Mouse (Mus musculus): ENCODE results near the gene Zdhhc13. TPM values are rescaled to one million over a fixed set of nuclear protein-coding genes. Genes with fewer than 3 reads are reported as not detected.

Gene Zdhhc13
- total RNA-seq, 2 experiments from 2014 or later = 13.9 to 16.5 TPM

- DNase-seq = no peak
- intact Hi-C loops (cut with DNase I) = no loop called here
Observed at GRCm38 (mm10) chr7:48871292-48871691, 82.5 kb downstream of the Zdhhc13 start.

- no peak for DNase-seq
Observed at GRCm38 (mm10) chr7:48875096-48875495, 86.3 kb downstream of the Zdhhc13 start.

GRCm38 (mm10) chr7:48876526-48876925, 87.7 kb downstream of the Zdhhc13 start:
- peak; percentile 69 to 80 for DNase-seq
- intact Hi-C loops (cut with DNase I) = loop anchor here (2.0 to 5.0 kb wide), 3 partner anchors 34 to 126 kb away; no protein-coding TSS in a partner anchor

More at GRCm38 (mm10) chr7:48875096-48875495, 86.3 kb downstream of the Zdhhc13 start:
- intact Hi-C loops (cut with DNase I) = loop anchor here (5.0 kb wide), 2 partner anchors 33 to 48 kb away; no protein-coding TSS in a partner anchor

Other genes starting within 250 kb of the Zdhhc13 start
- under 1 TPM; 0.12 to 0.25 TPM for gene Mrgprb2, start 230.9 kb upstream of the Zdhhc13 start, total RNA-seq (2021)
- gene Mrgprb3, start 145.2 kb upstream of the Zdhhc13 start, total RNA-seq (2021) = not detected
- gene Csrp3, start 59.0 kb downstream of the Zdhhc13 start, total RNA-seq (2021) = 1,000 to 10,000 TPM; 1,601 to 1,720 TPM
- 1 to 10 TPM; 4.7 to 4.8 TPM for gene E2f8, start 92.6 kb downstream of the Zdhhc13 start, total RNA-seq (2021)
- 10 to 100 TPM; 79.7 to 82.1 TPM for gene Nav2, start 119.7 kb downstream of the Zdhhc13 start, total RNA-seq (2021)

Measured in heart, postnatal 10 days (tissue).